Mouse (Mus musculus) C2C12 (cell line): Measurements from ENCODE around the gene Eps8. TPM values are rescaled to one million over a fixed set of nuclear protein-coding genes. Genes with fewer than 3 reads are reported as not detected.

Experiments used
- H3K27me3 ChIP-seq: one replicate; pipeline ENCODE4 v1.6.1; 2011; ENCODE audit not compliant: control insufficient read depth, insufficient read depth, insufficient read length
- H3K36me3 ChIP-seq: one replicate; pipeline ENCODE4 v1.6.1; 2011; ENCODE audit not compliant: control insufficient read depth, insufficient read depth
- H3K4me3 ChIP-seq: one replicate; pipeline ENCODE4 v1.5.1; 2011; ENCODE audit warnings: mild to moderate bottlenecking, control low read depth; ENCODE audit not compliant: poor library complexity, insufficient read depth, severe bottlenecking
- H3K79me2 ChIP-seq: one replicate; pipeline ENCODE4 v1.6.1; 2011; ENCODE audit not compliant: control insufficient read depth, insufficient read depth
- H3K79me3 ChIP-seq: one replicate; pipeline ENCODE4 v1.6.1; 2011; ENCODE audit warnings: low read depth, control low read depth
- H3ac ChIP-seq: one replicate; pipeline ENCODE3; 2011; ENCODE audit warnings: low read depth; ENCODE audit not compliant: control insufficient read depth, insufficient read length
- CEBPB ChIP-seq: IDR thresholded peaks from one replicate; pipeline ENCODE4 v1.6.1; 2011; ENCODE audit warnings: low read depth, mild to moderate bottlenecking, control low read depth, moderate library complexity
- CTCF ChIP-seq: IDR thresholded peaks from one replicate; pipeline ENCODE4 v1.5.1; 2011; ENCODE audit not compliant: control insufficient read depth, insufficient read depth, insufficient read length
- FOSL1 ChIP-seq: IDR thresholded peaks from one replicate; pipeline ENCODE4 v1.8.0; 2011; ENCODE audit warnings: mild to moderate bottlenecking, low read length; ENCODE audit not compliant: poor library complexity, insufficient read depth, severe bottlenecking
- MAX ChIP-seq: IDR thresholded peaks from one replicate; pipeline ENCODE4 v1.6.1; 2011; ENCODE audit warnings: mild to moderate bottlenecking, control low read depth
- MYOD1 ChIP-seq: IDR thresholded peaks from one replicate; pipeline ENCODE4 v1.6.1; 2011; ENCODE audit warnings: low read depth; ENCODE audit not compliant: control insufficient read depth, insufficient read length
- MYOG ChIP-seq: IDR thresholded peaks from one replicate; pipeline ENCODE4 v1.6.1; 2011; ENCODE audit not compliant: control insufficient read depth, insufficient read length; ENCODE audit errors: extremely low read depth
- USF1 ChIP-seq: IDR thresholded peaks from one replicate; pipeline ENCODE4 v1.6.1; 2011; ENCODE audit warnings: low read depth, mild to moderate bottlenecking, control low read depth, moderate library complexity
- polyA plus RNA-seq: library from polyadenylated mRNA; unstranded; fragments of >200 nt; fragmentation: generic; extraction: Trizol; gene quantifications from one replicate; pipeline ENCODE4 v1.2.1, GENCODE M21; 2012; ENCODE audit warnings: missing spikeins

Eps8 gene
- polyA plus RNA-seq, 1 experiment: 59.9 TPM

DNA sequence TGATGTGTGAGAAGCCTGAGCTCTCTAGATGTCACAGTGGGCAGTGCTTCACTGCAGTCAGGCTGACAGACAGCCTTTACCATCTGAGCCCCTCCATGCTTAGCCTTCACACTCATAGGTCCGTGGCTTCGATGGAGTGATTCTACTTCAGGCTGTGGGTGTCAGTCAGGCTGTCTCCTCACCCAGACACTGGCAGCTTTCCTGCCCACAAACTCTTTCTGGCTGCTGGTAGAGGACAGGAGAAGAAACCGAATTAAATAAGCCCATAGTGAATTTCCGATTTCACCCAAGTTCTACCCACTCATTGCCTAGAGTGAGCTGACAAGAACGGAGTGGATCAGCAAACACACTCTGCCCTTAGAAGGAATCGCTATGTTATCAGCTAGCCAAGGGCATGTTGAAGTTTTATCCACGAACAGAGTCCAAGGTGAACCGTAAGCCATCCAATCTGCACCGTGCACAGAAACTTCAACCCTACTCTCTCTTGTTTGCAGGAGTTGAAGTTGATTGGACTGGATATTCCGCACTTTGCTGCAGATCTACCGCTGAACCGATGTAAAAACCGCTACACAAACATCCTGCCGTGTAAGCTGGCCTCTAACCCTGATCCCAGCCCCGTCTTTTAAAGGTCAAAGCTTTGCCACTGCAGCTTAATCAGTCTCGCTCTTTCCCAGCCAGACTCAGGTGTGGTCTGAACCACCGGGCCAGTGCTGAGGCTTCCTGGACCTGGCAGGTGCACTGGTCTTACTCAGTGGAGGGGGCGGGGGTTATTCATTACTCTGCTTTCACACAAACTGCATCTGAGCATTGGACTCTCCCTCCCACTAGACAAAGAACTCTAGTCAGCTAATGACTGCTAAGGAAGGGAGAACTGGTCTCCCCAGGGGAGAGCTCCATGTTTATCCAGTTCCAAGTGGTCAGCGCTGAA, 213.9 kb downstream of the Eps8 start:
- H3K79me3 ChIP-seq: no peaks in the 10 kb centered on the region
- H3K27me3 ChIP-seq: peaks cover 8% of the 10 kb centered on the region
- no peak overlapping the region for H3ac ChIP-seq
- H3K4me3 ChIP-seq: no peak overlapping the region
- no peaks in the 10 kb centered on the region for H3K79me2 ChIP-seq
- TF ChIP-seq MYOG (no peak), USF1 (no peak), MYOD1 (no peak), CTCF (no peak), MAX (no peak), CEBPB (no peak), FOSL1 (no peak)
- H3K36me3 ChIP-seq: no peaks in the 10 kb centered on the region

- Histone ChIP-seq H3K79me3 (no peaks in the 10 kb centered on the region), H3K36me3 (no peaks in the 10 kb centered on the region), H3ac (no peak overlapping the region), H3K79me2 (no peaks in the 10 kb centered on the region), H3K27me3 (peaks cover 10% of the 10 kb centered on the region), H3K4me3 (no peak overlapping the region)
- TF ChIP-seq CEBPB (no peak), MYOD1 (no peak), MAX (no peak), MYOG (no peak), USF1 (no peak), CTCF (no peak), FOSL1 (no peak)
Measured at GRCm38 (mm10) chr6:137437902-137438580, 216.6 kb downstream of the Eps8 start.

DNA sequence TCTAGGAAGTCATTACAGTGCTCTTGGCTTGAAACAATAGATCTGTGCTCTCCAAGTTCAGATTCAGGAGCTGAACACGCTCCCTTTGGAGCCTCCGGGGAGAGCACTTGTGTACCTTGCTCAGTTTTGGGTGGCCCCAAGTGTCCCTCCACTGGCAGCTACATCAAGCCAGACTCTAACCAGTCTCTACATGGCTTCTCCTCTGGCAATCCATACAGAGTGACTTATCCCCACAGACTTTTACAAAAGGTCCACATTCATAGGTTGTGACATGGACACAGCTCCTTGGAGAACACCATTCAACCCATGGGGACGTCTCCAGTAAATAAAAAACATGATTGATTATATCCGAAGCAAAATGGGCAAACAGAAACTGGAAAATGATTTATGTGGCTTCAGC, 217.2 kb downstream of the Eps8 start:
- H3K79me3 ChIP-seq: no peaks in the 10 kb centered on the region
- peaks cover 10% of the 10 kb centered on the region for H3K27me3 ChIP-seq
- no peaks in the 10 kb centered on the region for H3K36me3 ChIP-seq
- H3K4me3 ChIP-seq: no peak overlapping the region
- TF ChIP-seq CEBPB (no peak), MYOG (no peak), MAX (no peak), FOSL1 (no peak), USF1 (no peak), MYOD1 (no peak), CTCF (no peak)
- no peaks in the 10 kb centered on the region for H3K79me2 ChIP-seq
- no peak overlapping the region for H3ac ChIP-seq

- H3ac ChIP-seq: no peak overlapping the region
- TF ChIP-seq MAX: no peak
- TF ChIP-seq MYOD1: no peak
- peaks cover 6% of the 10 kb centered on the region for H3K27me3 ChIP-seq
- no peaks in the 10 kb centered on the region for H3K79me2 ChIP-seq
- no peak overlapping the region for H3K4me3 ChIP-seq
- H3K79me3 ChIP-seq: no peaks in the 10 kb centered on the region
- H3K36me3 ChIP-seq: no peaks in the 10 kb centered on the region
Measured at GRCm38 (mm10) chr6:137433521-137434137, 221.0 kb downstream of the Eps8 start.

Other genes with a start within 250 kb of the Eps8 start
- 117 TPM for gene Strap, start 80.2 kb upstream of the Eps8 start, polyA plus RNA-seq
- 17.7 TPM for gene Dera, start 99.7 kb upstream of the Eps8 start, polyA plus RNA-seq